ENCODE assay signal across 18 mouse cellular contexts in the genomic region with DNA sequence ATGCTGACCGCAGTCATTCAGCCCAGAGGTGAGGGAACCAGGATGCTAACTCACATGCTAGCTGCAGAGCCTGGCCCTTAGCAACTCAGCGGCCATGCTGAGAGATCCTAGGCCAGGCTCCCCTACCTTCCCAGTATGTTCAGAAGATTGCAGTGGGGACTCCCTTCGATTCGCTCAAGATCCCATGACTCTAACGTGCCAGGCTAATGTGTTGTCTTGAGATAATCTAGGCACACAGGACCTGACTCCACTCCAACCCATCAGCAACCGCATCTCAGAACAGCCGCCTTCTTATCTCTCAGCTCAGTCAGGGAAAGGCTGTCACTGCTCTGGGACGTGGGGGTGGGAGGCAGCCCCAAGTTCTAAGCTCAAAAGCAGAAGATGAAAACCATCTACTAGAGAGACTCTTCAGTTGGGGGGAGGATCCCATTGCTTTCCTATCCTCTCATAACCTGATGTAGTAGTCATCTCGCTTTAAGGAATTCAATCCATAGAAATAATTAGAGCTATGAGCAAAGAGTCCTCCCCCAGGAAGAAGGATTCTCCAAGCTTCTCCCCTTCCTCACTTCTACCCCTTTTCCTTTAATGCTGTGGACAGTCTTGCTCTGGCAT.
A peak's percentile ranks its signal among the peaks of the same experiment; 100 is the strongest.
DNase-seq lines count a peak whose midpoint lies in the region; ATAC-seq and TF ChIP-seq lines count a peak whose summit lies in the region.
"Had no signal": no experiment of that assay in that cellular context is flagged by ENCODE, and none has a peak within 500 bp of the region (broad histone marks: within the 10 kb centered on the region; RNA-seq: fewer than 3 reads in every experiment).

No protein-coding gene starts in this region.

- H3K27ac ChIP-seq in intestine, embryonic 16.5 days (ENCODE audit: low read length), result no peak overlapping the region
- no peak overlapping the region for H3K27ac ChIP-seq in intestine, postnatal 0 days (ENCODE audit: low read depth, low read length)
- H3K27ac ChIP-seq in liver, embryonic 14.5 days, result peak overlapping the region; percentile 67
- H3K27ac ChIP-seq in stomach, embryonic 15.5 days, result no peak overlapping the region
- H3K27ac ChIP-seq: embryonic facial prominence, embryonic 13.5 days; forebrain, embryonic 12.5 days; hindbrain, embryonic 14.5 days; midbrain, embryonic 10.5 days; neural tube, embryonic 13.5 days had no signal

- H3K9ac ChIP-seq in intestine, embryonic 16.5 days (ENCODE audit: low read depth, low read length), result no peak overlapping the region
- no peak overlapping the region for H3K9ac ChIP-seq in intestine, postnatal 0 days (ENCODE audit: low read depth, low read length)
- peak overlapping the region; percentile 28; the same call in 1 of the 2 replicates for H3K9ac ChIP-seq in liver, embryonic 14.5 days (replicated peaks)
- H3K9ac ChIP-seq in stomach, embryonic 15.5 days, result no peak overlapping the region
- H3K9ac ChIP-seq: embryonic facial prominence, embryonic 13.5 days; forebrain, embryonic 12.5 days; hindbrain, embryonic 14.5 days; neural tube, embryonic 13.5 days had no signal

- H3K27me3 ChIP-seq in intestine, embryonic 16.5 days (replicated peaks; ENCODE audit: control insufficient read depth, insufficient read depth, low read length), result no peaks in the 10 kb centered on the region
- no peaks in the 10 kb centered on the region for H3K27me3 ChIP-seq in intestine, postnatal 0 days (replicated peaks; ENCODE audit: control insufficient read depth, insufficient read depth, low read length)
- H3K27me3 ChIP-seq in liver, embryonic 14.5 days (ENCODE audit: control insufficient read depth, insufficient read depth, low read length), result no peaks in the 10 kb centered on the region
- no peaks in the 10 kb centered on the region for H3K27me3 ChIP-seq in stomach, embryonic 15.5 days (replicated peaks)
- H3K27me3 ChIP-seq: embryonic facial prominence, embryonic 13.5 days; forebrain, embryonic 12.5 days; neural tube, embryonic 13.5 days had no signal

- intact Hi-C loops in gastrocnemius, postnatal 14 days (cut with DNase I; ENCODE audit: low total_unique reads), result no loop called here

- DNase-seq in liver, embryonic 14.5 days (ENCODE audit: low read depth in 3 of 3, low spot score in 3 of 3), result peak; percentile 67 to 76 (median 67)
- DNase-seq in gastrocnemius, postnatal 14 days, result no peak
- no peak for DNase-seq in adrenal gland, postnatal 36 days
- DNase-seq in embryo, embryonic 10.5 days (ENCODE audit: low spot score), result no peak
- DNase-seq: adrenal gland, adult 2 months; B cell, adult 2 months; cerebellum, postnatal 25 days; kidney, adult 8-10 months; right cerebral cortex, postnatal 4 days had no signal

- 74% methylated on average over 9 of the region's 9 CpGs for WGBS in intestine, embryonic 16.5 days
- 67% methylated on average over 9 of the region's 9 CpGs for WGBS in intestine, postnatal 0 days
- WGBS in liver, embryonic 14.5 days (ENCODE audit: insufficient replicate concordance), result 11% methylated on average over 9 of the region's 9 CpGs
- WGBS in stomach, embryonic 15.5 days, result 56% methylated on average over 9 of the region's 9 CpGs

- H3K9me3 ChIP-seq in intestine, embryonic 16.5 days (ENCODE audit: control insufficient read depth, low read length), result no peaks in the 10 kb centered on the region
- H3K9me3 ChIP-seq in intestine, postnatal 0 days (ENCODE audit: control insufficient read depth), result no peaks in the 10 kb centered on the region
- H3K9me3 ChIP-seq in liver, embryonic 14.5 days (ENCODE audit: control insufficient read depth, low read length), result no peaks in the 10 kb centered on the region
- H3K9me3 ChIP-seq in stomach, embryonic 15.5 days, result no peaks in the 10 kb centered on the region
- H3K9me3 ChIP-seq: embryonic facial prominence, embryonic 13.5 days; forebrain, embryonic 12.5 days; midbrain, embryonic 10.5 days; neural tube, embryonic 13.5 days had no signal

- H3K4me2 ChIP-seq in intestine, embryonic 16.5 days (ENCODE audit: low read depth, low read length), result no peak overlapping the region
- no peak overlapping the region for H3K4me2 ChIP-seq in intestine, postnatal 0 days (replicated peaks; ENCODE audit: low read depth)
- H3K4me2 ChIP-seq in liver, embryonic 14.5 days (ENCODE audit: low read depth), result peak overlapping the region; percentile 50
- no peak overlapping the region for H3K4me2 ChIP-seq in stomach, embryonic 15.5 days
- H3K4me2 ChIP-seq: embryonic facial prominence, embryonic 13.5 days; forebrain, embryonic 12.5 days; hindbrain, embryonic 14.5 days; neural tube, embryonic 13.5 days had no signal

- no peak for TF ChIP-seq CTCF in intestine, postnatal 0 days (IDR thresholded peaks at IDR 0.05; ENCODE audit: low read depth)
- no peak for TF ChIP-seq CTCF in liver, embryonic 14.5 days (IDR thresholded peaks at IDR 0.05; ENCODE audit: low read depth)

- TF ChIP-seq EP300 in liver, embryonic 14.5 days (IDR thresholded peaks at IDR 0.05; ENCODE audit: low read depth), result peak; percentile 95

- no peaks in the 10 kb centered on the region for H3K36me3 ChIP-seq in intestine, embryonic 16.5 days (ENCODE audit: control insufficient read depth, insufficient read depth, low read length)
- no peaks in the 10 kb centered on the region for H3K36me3 ChIP-seq in intestine, postnatal 0 days (ENCODE audit: control insufficient read depth, insufficient read depth)
- no peaks in the 10 kb centered on the region for H3K36me3 ChIP-seq in liver, embryonic 14.5 days (replicated peaks; ENCODE audit: control insufficient read depth, insufficient read depth, low read depth)
- H3K36me3 ChIP-seq in stomach, embryonic 15.5 days, result no peaks in the 10 kb centered on the region
- H3K36me3 ChIP-seq: embryonic facial prominence, embryonic 13.5 days; forebrain, embryonic 12.5 days; midbrain, embryonic 10.5 days; neural tube, embryonic 13.5 days had no signal

- no peak overlapping the region for H3K4me3 ChIP-seq in intestine, embryonic 16.5 days (ENCODE audit: low read length)
- no peak overlapping the region for H3K4me3 ChIP-seq in intestine, postnatal 0 days (ENCODE audit: low read depth, low read length)
- H3K4me3 ChIP-seq in liver, embryonic 14.5 days (ENCODE audit: insufficient read depth in 1 of 2, low read depth in 2 of 2, low read length in 2 of 2), result no peak overlapping the region
- H3K4me3 ChIP-seq in stomach, embryonic 15.5 days (replicated peaks), result no peak overlapping the region
- H3K4me3 ChIP-seq: embryonic facial prominence, embryonic 13.5 days; forebrain, embryonic 12.5 days; midbrain, embryonic 10.5 days; neural tube, embryonic 13.5 days had no signal

- H3K4me1 ChIP-seq in intestine, embryonic 16.5 days (ENCODE audit: control insufficient read depth, insufficient read depth, low read length), result no peaks in the 10 kb centered on the region
- no peaks in the 10 kb centered on the region for H3K4me1 ChIP-seq in intestine, postnatal 0 days (replicated peaks; ENCODE audit: control insufficient read depth, insufficient read depth, low read length)
- peaks cover 22 to 42% of the 10 kb centered on the region in 2 experiments for H3K4me1 ChIP-seq in liver, embryonic 14.5 days (replicated peaks; ENCODE audit: control insufficient read depth in 2 of 2, insufficient read depth in 2 of 2, low read length in 1 of 2)
- H3K4me1 ChIP-seq in stomach, embryonic 15.5 days, result peaks cover 4% of the 10 kb centered on the region; the same call in 1 of the 2 replicates
- H3K4me1 ChIP-seq: embryonic facial prominence, embryonic 13.5 days; forebrain, embryonic 12.5 days; neural tube, embryonic 13.5 days had no signal

- ATAC-seq in intestine, embryonic 16.5 days, result 0 out of 2 replicates have a peak, but pooled peaks have one; percentile 21
- ATAC-seq in intestine, postnatal 0 days, result no peak
- ATAC-seq in common myeloid progenitor, adult 5-6 weeks (replicated peaks; ENCODE audit: low read depth, poor library complexity, severe bottlenecking), result peak; percentile 84
- peak; percentile 96 for ATAC-seq in liver, embryonic 14.5 days (ENCODE audit: insufficient read depth)
- peak; percentile 78; the same call in 1 of the 2 replicates for ATAC-seq in stomach, embryonic 15.5 days (ENCODE audit: insufficient read depth, low FRiP score, low read depth)

Comparison
In these comparisons a context has a peak if more than half of its experiments do, and no peak if none do; other contexts are left out.
1. DNase-seq: peak in liver, embryonic 14.5 days (3 of 3); none in gastrocnemius, postnatal 14 days (single experiment), adrenal gland, postnatal 36 days (0 of 2) and embryo, embryonic 10.5 days (single experiment).